ENCODE assay signal across 10 mouse cellular contexts in genomic region chr10:126625466-126625865, GRCm38 (mm10).
DNase-seq lines count a peak whose midpoint lies in the region; ATAC-seq and TF ChIP-seq lines count a peak whose summit lies in the region.
"Had no signal": no experiment of that assay in that cellular context is flagged by ENCODE, and none has a peak within 500 bp of the region (broad histone marks: within the 10 kb centered on the region; RNA-seq: fewer than 3 reads in every experiment).

No protein-coding gene starts in this region.

- H3K9ac ChIP-seq in lung, postnatal 0 days (replicated peaks; ENCODE audit: low read depth): no peak overlapping the region

- no peak overlapping the region for H3K27ac ChIP-seq in lung, postnatal 0 days (ENCODE audit: low read length)

- peak; percentile 46 for DNase-seq in adrenal gland, postnatal 10 days
- no peak for DNase-seq in adrenal gland, postnatal 4 days (ENCODE audit: low spot score in 2 of 2)
- DNase-seq in lung, postnatal 0 days (ENCODE audit: low spot score): peak; percentile 43
- DNase-seq in lung, postnatal 25 days (ENCODE audit: low spot score): no peak
- no peak for DNase-seq in right cerebral cortex, adult 2 months (ENCODE audit: low spot score in 2 of 2)
- no peak for DNase-seq in thymus, postnatal 25 days
- DNase-seq: heart, postnatal 36 days; left cerebral cortex, postnatal 4 days had no signal

- 53% methylated on average over 7 of the region's 7 CpGs for WGBS in lung, postnatal 0 days

- no peaks in the 10 kb centered on the region for H3K27me3 ChIP-seq in lung, postnatal 0 days (replicated peaks; ENCODE audit: insufficient read depth, low read length)

- H3K36me3 ChIP-seq in lung, postnatal 0 days (ENCODE audit: insufficient read depth, low read length): no peaks in the 10 kb centered on the region

- H3K4me1 ChIP-seq in lung, postnatal 0 days (ENCODE audit: insufficient read depth, low read depth, low read length): no peaks in the 10 kb centered on the region

- TF ChIP-seq EP300 in lung, postnatal 0 days (IDR thresholded peaks at IDR 0.05): no peak

- no peak overlapping the region for H3K4me2 ChIP-seq in lung, postnatal 0 days (replicated peaks; ENCODE audit: low read depth, low read length)

- no peak for TF ChIP-seq CTCF in lung, postnatal 0 days (IDR thresholded peaks at IDR 0.05)

- H3K4me3 ChIP-seq in lung, postnatal 0 days (ENCODE audit: low read depth, low read length): no peak overlapping the region

- ATAC-seq in lung, postnatal 0 days: no peak
- ATAC-seq in common myeloid progenitor, adult 5-6 weeks (replicated peaks; ENCODE audit: low read depth, poor library complexity, severe bottlenecking): peak; percentile 86
- ATAC-seq in megakaryocyte progenitor cell, adult 5-6 weeks (replicated peaks; ENCODE audit: poor library complexity): peak; percentile 74

- no peaks in the 10 kb centered on the region for H3K9me3 ChIP-seq in lung, postnatal 0 days (ENCODE audit: low read length)

Comparison
In these comparisons a context has a peak if more than half of its experiments do, and no peak if none do; other contexts are left out.
1. DNase-seq: peak in adrenal gland, postnatal 10 days (single experiment) and lung, postnatal 0 days (single experiment); none in adrenal gland, postnatal 4 days (0 of 2), lung, postnatal 25 days (single experiment), right cerebral cortex, adult 2 months (0 of 2) and thymus, postnatal 25 days (single experiment).